Mouse (Mus musculus): ENCODE measurements around the gene Dclre1b.

Dclre1b gene

GRCm38 (mm10) chr3:103772846-103773245 is 36.4 kb downstream of the Dclre1b start:
- no peak for DNase-seq (ENCODE audit: low read depth)

GRCm38 (mm10) chr3:103771531-103772130 is 37.6 kb downstream of the Dclre1b start:
- DNase-seq (ENCODE audit: low read depth) = peak; percentile 87

- no peak for DNase-seq (ENCODE audit: low read depth)
Observed at GRCm38 (mm10) chr3:103766789-103767188, 42.5 kb downstream of the Dclre1b start.

- peak; percentile 40 for DNase-seq (ENCODE audit: low read depth)
Observed at GRCm38 (mm10) chr3:103759261-103759970, 49.8 kb downstream of the Dclre1b start.

- DNase-seq (ENCODE audit: low read depth) = no peak
Observed at GRCm38 (mm10) chr3:103758456-103758855, 50.8 kb downstream of the Dclre1b start.

- DNase-seq (ENCODE audit: low read depth) = no peak
Observed at GRCm38 (mm10) chr3:103756920-103757319, 52.3 kb downstream of the Dclre1b start.

- DNase-seq (ENCODE audit: low read depth) = no peak
Observed at GRCm38 (mm10) chr3:103755351-103755750, 53.9 kb downstream of the Dclre1b start.

- DNase-seq (ENCODE audit: low read depth) = no peak
Observed at GRCm38 (mm10) chr3:103751558-103751957, 57.7 kb downstream of the Dclre1b start.
